Mouse (Mus musculus) layer of hippocampus, postnatal 10 days (tissue): ENCODE measurements at regions not wholly inside any gene's neighbourhood (a gene's known extent, or its start where the extent isn't known, plus 50 kb on each side); places are given as distances from the start of the nearest gene placed in this dataset.

Source experiments
- DNase-seq, 2 experiments: peaks; one replicate each; pipeline ENCODE4 v3.0.0; 2021; ENCODE audit warnings: low spot score in 2 of 2

GRCm38 (mm10) chr9:52849931-52850330 lies 170.4 kb upstream of the AI593442 start:
- peak in 1 of 2 experiments; percentile 23 for DNase-seq

GRCm38 (mm10) chr9:52841105-52841504 lies 161.5 kb upstream of the AI593442 start:
- DNase-seq = no peak

GRCm38 (mm10) chr9:52839996-52840395 lies 160.4 kb upstream of the AI593442 start:
- DNase-seq = no peak

- DNase-seq = no peak
Measured at GRCm38 (mm10) chr9:52836151-52836630, 156.6 kb upstream of the AI593442 start.

- DNase-seq = no peak
Measured at GRCm38 (mm10) chr9:52835481-52836150, 156.0 kb upstream of the AI593442 start.

GRCm38 (mm10) chr9:52826781-52827180 lies 147.2 kb upstream of the AI593442 start:
- DNase-seq = no peak

GRCm38 (mm10) chr9:52816309-52816708 lies 136.7 kb upstream of the AI593442 start:
- DNase-seq = no peak

- DNase-seq = no peak
Measured at GRCm38 (mm10) chr9:52802969-52803368, 123.4 kb upstream of the AI593442 start.

GRCm38 (mm10) chr9:52801801-52802200 lies 122.2 kb upstream of the AI593442 start:
- no peak for DNase-seq

GRCm38 (mm10) chr9:52800476-52800875 lies 120.9 kb upstream of the AI593442 start:
- DNase-seq = peak; percentile 25 to 28

GRCm38 (mm10) chr9:52792596-52792995 lies 113.0 kb upstream of the AI593442 start:
- DNase-seq = no peak

- peak in 1 of 2 experiments; percentile 2 for DNase-seq
Measured at GRCm38 (mm10) chr9:52782520-52782919, 102.9 kb upstream of the AI593442 start.

- no peak for DNase-seq
Measured at GRCm38 (mm10) chr9:52776542-52776941, 97.0 kb upstream of the AI593442 start.

GRCm38 (mm10) chr9:52775232-52775631 lies 95.7 kb upstream of the AI593442 start:
- DNase-seq = no peak

- peak; percentile 38 to 45 for DNase-seq
Measured at GRCm38 (mm10) chr9:52768056-52768455, 88.5 kb upstream of the AI593442 start.

- no peak for DNase-seq
Measured at GRCm38 (mm10) chr9:52765809-52766208, 86.2 kb upstream of the AI593442 start.

- peak in 1 of 2 experiments; percentile 7 for DNase-seq
Measured at GRCm38 (mm10) chr9:52762836-52763235, 83.3 kb upstream of the AI593442 start.

- no peak for DNase-seq
Measured at GRCm38 (mm10) chr9:52761257-52761656, 81.7 kb upstream of the AI593442 start.

- no peak for DNase-seq
Measured at GRCm38 (mm10) chr9:52748366-52748765, 68.8 kb upstream of the AI593442 start.

- DNase-seq = no peak
Measured at GRCm38 (mm10) chr9:52738560-52739100, 59.0 kb upstream of the AI593442 start.
